Mouse (Mus musculus) kidney, postnatal 4 days (tissue): Measurements from ENCODE around the gene Syngr3.
"Not testable (repeated sequence)": the region's sequence is repeated elsewhere in the genome, so short reads cannot be mapped to it uniquely, and the experiment has no call there.

ENCODE experiments used
- DNase-seq, 2 experiments: peaks; one replicate each; pipeline ENCODE4 v3.0.0; 2021; ENCODE audit warnings: mixed read lengths in 2 of 2

The Syngr3 gene

DNA sequence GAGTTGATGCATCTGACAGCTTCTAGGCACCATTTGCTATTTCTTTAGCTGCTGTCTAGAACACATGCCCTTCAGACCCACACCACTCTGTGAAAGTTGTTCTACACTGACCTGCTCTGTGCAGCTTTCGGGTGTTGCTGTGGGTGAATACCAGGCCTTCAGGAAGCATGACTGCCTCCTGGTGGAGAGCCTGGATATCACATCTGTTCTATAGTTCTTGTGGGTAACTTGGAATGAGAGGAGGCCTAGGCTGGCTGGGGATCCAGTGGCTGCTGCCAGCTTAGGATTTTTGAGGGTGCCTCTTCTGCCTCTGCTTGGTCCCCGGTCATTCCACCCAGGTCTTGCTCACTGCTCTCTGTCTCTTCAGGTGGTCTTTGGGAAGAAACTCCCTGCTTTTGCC lies 13.6 kb downstream of the Syngr3 start:
- DNase-seq: peak; percentile 82 to 86

DNA sequence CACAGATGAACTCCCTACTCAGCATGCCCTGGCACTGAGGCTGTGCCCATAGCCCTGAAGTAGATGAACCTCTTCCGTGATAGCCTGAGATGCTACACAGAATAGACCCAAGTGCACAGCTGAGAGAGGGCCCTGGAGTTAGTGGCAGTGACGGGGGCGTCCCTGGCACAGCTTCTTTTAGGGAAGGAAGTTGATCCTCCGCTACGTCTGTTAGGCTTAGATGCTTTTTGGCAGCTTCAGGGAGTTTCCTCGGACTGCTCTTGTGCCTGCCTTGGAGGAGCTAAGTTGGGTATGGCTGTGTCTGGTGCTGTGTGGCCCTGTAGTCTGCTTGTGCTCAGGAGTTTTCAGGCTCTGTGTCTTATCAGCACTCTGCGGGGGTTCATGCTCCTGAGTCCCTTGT lies 15.5 kb downstream of the Syngr3 start:
- DNase-seq: no peak

- peak; percentile 55 to 72 for DNase-seq
Observed at GRCm38 (mm10) chr17:24672141-24672540, 17.6 kb downstream of the Syngr3 start.

DNA sequence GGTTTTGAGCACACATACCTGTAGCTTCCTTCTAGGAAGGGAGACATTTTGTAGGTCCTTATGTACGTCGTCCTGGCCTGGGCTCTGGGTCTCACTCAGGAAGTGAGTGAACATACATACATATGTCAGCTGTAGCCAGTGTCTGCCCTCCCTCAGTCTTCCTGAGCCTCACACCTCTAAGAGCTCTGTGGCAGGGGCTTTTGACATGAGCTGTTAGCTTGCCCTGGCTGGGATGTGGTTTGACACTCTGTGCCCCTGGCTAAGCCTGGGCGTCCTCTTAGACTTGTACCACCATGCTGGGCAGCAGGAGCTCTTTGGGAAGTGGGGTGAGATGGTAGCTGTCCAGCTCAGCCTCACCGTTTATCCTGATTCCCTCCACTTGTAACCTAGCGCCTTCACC lies 18.4 kb downstream of the Syngr3 start:
- no peak for DNase-seq

DNA sequence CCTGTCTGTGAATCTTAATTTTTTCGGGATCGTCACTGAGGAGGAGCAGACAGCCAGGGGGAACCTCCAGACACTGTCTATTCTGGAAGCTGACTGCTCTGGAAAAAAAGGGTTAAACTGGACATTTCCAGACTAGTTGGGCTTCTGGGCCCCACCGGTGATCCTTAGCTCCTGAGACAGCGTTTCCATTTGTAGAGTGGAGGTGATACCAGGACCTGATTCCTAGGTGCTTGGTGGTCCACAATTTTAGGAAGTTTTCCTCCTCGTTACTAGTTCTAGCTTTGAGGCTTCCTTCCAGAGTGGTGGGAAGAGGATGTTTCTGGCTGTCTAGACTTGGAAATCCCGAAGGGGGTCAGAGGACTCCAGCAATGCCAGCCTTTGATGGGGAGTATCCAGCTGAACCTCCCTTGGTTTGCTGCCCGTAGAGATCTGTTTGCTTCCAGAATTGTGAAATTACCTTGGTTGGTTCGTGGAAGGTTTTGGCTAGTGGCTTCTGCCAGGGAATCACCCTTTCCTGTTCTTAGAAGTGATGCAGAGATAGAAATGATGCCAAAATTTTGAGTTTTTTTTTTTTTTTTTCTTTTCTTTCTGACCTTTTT lies 19.4 kb downstream of the Syngr3 start:
- DNase-seq: no peak

GRCm38 (mm10) chr17:24669545-24670245 lies 20.1 kb downstream of the Syngr3 start, which contains the start of gene Zfp598:
Zfp598 (plus strand) TSS chr17:24669687.
- DNase-seq: peak; percentile 98

- not testable (repeated sequence) for DNase-seq
Observed at GRCm38 (mm10) chr17:24669214-24669544, 20.6 kb downstream of the Syngr3 start.

GRCm38 (mm10) chr17:24667416-24667815 lies 22.3 kb downstream of the Syngr3 start:
- DNase-seq: peak; percentile 70 to 80

DNA sequence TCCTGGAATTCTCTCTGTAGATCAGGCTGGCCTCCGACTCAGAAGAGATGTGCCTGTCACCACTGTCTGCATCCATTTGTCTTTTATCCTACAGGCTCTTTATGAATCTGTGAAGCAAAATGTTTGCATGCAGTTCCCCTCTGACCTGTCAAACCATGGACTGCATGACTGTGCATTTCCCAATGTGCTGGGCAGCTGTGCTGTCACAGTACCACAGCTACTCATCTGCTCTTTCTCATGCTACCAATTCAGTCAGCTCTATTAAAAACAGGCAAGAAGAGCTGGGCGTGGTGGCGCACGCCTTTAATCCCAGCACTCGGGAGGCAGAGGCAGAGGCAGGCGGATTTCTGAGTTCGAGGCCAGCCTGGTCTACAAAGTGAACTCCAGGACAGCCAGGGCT lies 22.7 kb downstream of the Syngr3 start:
- not testable (repeated sequence) for DNase-seq

GRCm38 (mm10) chr17:24658017-24658758 lies 31.6 kb downstream of the Syngr3 start, which contains the start of gene Npw:
Npw (minus strand) TSS chr17:24658457.
- peak; percentile 48 to 60 for DNase-seq

GRCm38 (mm10) chr17:24654969-24655368 lies 34.8 kb downstream of the Syngr3 start:
- no peak for DNase-seq

GRCm38 (mm10) chr17:24653967-24654710 lies 35.6 kb downstream of the Syngr3 start:
- peak; percentile 90 to 93 for DNase-seq

DNA sequence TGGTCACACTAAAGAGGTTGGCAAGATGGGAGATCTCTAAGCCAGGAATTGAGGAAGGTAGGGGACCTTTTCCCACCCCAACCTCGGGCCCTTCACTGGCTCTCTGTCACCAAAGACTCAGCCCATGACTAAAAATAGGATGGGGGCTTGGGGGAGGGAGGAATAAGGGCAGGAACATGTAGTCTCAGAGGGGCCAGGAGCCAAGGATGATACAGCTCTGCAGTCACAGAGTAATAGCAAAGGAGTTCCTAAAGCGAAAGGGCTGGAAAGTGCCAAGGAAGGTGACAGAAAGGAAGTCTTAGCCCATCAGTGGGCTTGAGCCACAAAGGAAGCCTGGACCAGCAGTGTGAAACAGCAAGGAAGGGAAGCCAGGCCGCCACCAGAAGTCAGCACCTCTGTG lies 37.9 kb downstream of the Syngr3 start:
- DNase-seq: no peak

- no peak for DNase-seq
Observed at GRCm38 (mm10) chr17:24650766-24651165, 39.0 kb downstream of the Syngr3 start.

GRCm38 (mm10) chr17:24650070-24650616 lies 39.6 kb downstream of the Syngr3 start, which contains the start of gene Slc9a3r2:
Slc9a3r2 (minus strand) TSS chr17:24650327.
- DNase-seq: peak; percentile 80 to 88

GRCm38 (mm10) chr17:24649581-24650069 lies 40.1 kb downstream of the Syngr3 start:
- DNase-seq: peak; percentile 75 to 83

GRCm38 (mm10) chr17:24648731-24649377 lies 40.9 kb downstream of the Syngr3 start:
- DNase-seq: peak; percentile 36 to 47

- peak in 1 of 2 experiments; percentile 31 for DNase-seq
Observed at GRCm38 (mm10) chr17:24647493-24647892, 42.3 kb downstream of the Syngr3 start.

- DNase-seq: no peak
Observed at GRCm38 (mm10) chr17:24646381-24646780, 43.4 kb downstream of the Syngr3 start.

- peak in 1 of 2 experiments; percentile 41 for DNase-seq
Observed at GRCm38 (mm10) chr17:24645916-24646315, 43.8 kb downstream of the Syngr3 start.

GRCm38 (mm10) chr17:24644875-24645721 lies 44.7 kb downstream of the Syngr3 start:
- peak; percentile 59 to 72 for DNase-seq
